Mouse (Mus musculus) heart, adult 10 weeks (tissue): ENCODE measurements around the gene Gm28557. TPM values are rescaled to one million over a fixed set of nuclear protein-coding genes. Genes with fewer than 3 reads are reported as not detected.

Source experiments
- polyA plus RNA-seq: library from polyadenylated mRNA; stranded (reverse); fragments of 350-450 nt; fragmentation: Illumina TruSeq; extraction: RNeasy Lipid Tissue Mini Kit (QIAGEN cat#74804); gene quantifications from one replicate; pipeline ENCODE4 v1.2.3, GENCODE M21; 2014; ENCODE audit warnings: low read depth, low replicate concordance

Gene Gm28557
- polyA plus RNA-seq: 1.9 TPM

DNA sequence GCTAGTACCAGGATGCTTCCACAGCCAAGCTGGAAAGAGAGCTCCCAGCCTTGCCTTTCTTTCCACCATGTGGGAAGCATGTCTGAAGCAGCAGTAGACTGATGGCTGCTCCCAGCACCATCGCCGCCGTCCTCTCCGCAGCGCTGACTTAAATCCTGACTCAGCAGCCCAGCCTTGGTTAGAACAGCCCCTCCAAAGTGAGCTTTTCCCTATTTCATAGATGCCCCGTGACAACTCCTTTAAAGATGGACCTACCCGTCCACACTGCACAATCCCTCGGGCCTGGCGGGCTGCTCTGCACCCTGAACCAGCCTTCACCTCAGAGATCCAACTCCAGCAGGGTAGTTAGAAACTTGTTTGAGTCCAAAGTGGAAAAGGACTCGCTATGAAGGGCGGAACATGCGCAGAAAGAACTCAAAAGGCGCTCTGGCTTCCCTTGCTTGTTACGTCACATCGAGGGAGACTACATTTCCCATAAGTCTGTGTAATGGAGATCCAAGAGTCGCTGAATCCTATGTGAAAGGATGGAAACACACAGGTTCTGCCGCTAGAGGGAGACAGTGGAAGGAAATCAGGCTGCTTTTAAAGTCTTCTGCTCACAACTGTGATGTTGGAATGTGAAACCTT lies at the start of gene Gm28557:
Gm28557 (minus strand) TSS at position 411 of the 627 bp plus-strand sequence.

DNA sequence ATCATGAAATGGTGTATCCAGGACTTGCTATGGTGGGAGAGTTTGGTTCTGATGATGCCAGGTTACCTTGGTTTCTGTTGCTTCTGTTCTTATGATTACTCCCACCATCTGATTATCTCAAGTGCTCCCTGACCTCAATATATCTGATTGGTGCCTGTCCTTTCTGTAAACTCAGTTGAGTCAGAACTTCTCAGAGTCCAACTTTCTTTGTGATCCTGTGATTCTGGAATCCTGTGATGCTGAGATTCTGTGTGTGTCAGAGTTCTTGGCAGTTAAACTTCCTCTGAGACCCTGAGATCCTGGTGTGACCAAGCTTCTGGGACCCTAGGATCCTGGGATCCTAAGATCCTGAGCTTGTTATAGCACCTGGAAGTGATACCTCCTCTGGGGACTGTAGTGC lies 13.0 kb upstream of the Gm28557 start, which contains the start of gene Zfp759:
Zfp759 (plus strand) TSS at position 301 of the 400 bp plus-strand sequence.

GRCm38 (mm10) chr13:67116163-67116562 lies 7.8 kb upstream of the Gm28557 start, which contains the start of gene Rslcan18:
Gene Rslcan18, minus strand, starts transcription at chr13:67116263.

DNA sequence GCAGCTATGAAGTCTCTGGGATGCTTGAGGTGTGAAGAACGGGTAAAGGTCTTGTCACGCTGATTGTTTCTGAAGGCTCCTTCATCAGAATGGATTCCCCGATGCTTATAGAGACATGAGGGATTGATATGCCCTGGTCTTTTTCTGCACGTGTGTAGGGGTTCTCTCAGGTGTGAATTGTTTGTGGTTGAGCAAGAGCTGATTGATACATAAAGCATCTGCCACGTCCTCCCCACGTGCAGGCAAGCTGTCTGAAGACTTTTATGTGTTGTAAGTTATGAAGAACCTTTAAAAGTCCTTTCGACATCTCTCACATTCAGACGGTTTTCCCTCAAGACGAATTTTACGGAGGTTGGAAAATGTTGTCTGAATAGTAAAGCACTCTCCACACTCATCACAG lies 10.5 kb downstream of the Gm28557 start, which contains the start of gene Zfp708:
Zfp708 (minus strand) TSS at position 101 of the 400 bp plus-strand sequence.

DNA sequence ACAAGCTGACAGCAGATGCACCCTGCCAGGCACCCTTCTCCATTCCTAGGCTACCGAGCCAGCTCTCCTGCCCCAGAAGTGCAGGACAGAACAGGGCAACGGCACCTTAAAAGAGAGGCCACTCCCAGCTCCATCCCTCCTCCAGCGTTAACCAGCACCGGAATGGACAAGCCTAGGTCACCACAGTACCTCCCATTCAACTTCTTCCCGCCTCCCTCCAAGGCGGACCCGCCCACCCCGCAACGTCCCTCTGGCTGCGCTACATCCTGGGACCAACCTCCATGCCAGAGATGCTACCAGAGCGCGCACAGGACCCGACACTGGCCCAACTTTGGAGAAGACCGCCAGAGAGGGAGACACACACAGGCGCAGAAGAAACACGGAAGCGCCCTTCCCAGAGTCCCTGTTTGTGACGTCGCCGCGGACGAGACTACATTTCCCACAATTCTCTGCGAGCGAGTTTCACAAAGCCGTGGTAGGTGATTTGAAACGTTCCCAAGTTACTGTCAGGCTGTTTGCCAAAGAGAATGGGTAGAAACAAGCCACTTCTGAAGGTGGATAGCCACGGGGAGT lies 47.5 kb downstream of the Gm28557 start, which contains the start of gene Zfp712:
Zfp712 (minus strand) TSS at position 385 of the 573 bp plus-strand sequence.

Other genes with a start within 250 kb of the Gm28557 start
- 1.4 TPM for gene Gm10767, start 203.7 kb downstream of the Gm28557 start, polyA plus RNA-seq
- gene Zfp712, start 47.4 kb downstream of the Gm28557 start, polyA plus RNA-seq: 1.6 TPM
- gene Zfp708, start 10.6 kb downstream of the Gm28557 start, polyA plus RNA-seq: 2.9 TPM
- 1.0 TPM for gene Rslcan18, start 7.7 kb upstream of the Gm28557 start, polyA plus RNA-seq
- 3.1 TPM for gene Zfp759, start 13.1 kb upstream of the Gm28557 start, polyA plus RNA-seq
- 4.3 TPM for gene Rsl1, start 64.6 kb upstream of the Gm28557 start, polyA plus RNA-seq
- gene Zfp455, start 85.9 kb upstream of the Gm28557 start, polyA plus RNA-seq: 0.63 TPM
- gene Zfp458, start 169.9 kb upstream of the Gm28557 start, polyA plus RNA-seq: 0.99 TPM
- gene Zfp457, start 197.9 kb upstream of the Gm28557 start, polyA plus RNA-seq: 2.1 TPM
- gene Zfp595, start 224.0 kb upstream of the Gm28557 start, polyA plus RNA-seq: 2.4 TPM